Mouse (Mus musculus): Measurements from ENCODE around the gene Cyp20a1. TPM values are rescaled to one million over a fixed set of nuclear protein-coding genes. Genes with fewer than 3 reads are reported as not detected.

The Cyp20a1 gene
- 10 to 100 TPM in 1 of 2 experiments, 1 to 10 TPM in 1; 8.4 to 10.7 TPM for total RNA-seq (2021)

DNA sequence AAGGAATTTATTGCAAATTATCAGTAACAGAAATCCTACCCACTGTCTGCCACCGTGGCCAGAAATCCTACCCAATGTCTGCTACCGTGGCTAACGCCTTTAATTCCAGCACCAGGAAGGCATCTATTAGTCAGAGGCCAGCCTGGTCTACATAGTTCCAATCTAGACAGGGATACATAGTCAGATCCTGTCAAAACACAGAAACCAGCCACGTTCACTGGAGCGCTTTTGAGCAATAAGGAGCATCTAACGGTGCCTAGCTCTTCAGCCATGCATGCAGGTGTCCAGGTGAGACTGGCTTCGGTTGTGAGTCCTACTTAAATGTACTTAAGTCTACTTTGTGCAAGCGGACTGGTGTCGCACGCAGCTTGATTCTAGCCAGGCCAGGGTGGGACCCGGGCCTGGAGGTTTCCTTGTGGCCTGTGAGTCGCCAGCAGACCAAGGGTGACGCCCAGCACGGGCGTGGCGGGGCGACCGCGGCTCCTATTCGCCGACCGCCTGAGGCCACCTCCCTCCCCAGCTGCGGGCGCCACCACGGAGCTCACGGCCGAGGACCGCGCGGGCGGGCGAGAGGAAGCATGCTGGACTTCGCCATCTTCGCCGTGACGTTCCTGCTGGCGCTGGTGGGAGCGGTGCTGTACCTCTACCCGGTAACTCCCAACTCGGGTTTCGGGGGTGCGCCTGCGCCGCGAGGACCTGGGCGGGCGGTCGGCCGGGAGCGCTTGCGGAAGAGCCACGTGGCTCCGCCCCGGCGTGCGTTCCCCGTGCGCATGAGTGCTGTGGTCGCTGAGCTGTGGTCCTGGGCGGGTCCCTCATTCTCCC, at the start of gene Cyp20a1:
TSS of gene Cyp20a1 (plus strand) at position 516 of the 822 bp plus-strand sequence.
- intact Hi-C loops (cut with DNase I): loop anchor here (1.0 to 5.0 kb wide), 2 partner anchors 66 to 519 kb away; partner anchors contain the start of gene Abi2
- DNase-seq (ENCODE audit: low spot score in 2 of 2): peak; percentile 93 to 96

DNA sequence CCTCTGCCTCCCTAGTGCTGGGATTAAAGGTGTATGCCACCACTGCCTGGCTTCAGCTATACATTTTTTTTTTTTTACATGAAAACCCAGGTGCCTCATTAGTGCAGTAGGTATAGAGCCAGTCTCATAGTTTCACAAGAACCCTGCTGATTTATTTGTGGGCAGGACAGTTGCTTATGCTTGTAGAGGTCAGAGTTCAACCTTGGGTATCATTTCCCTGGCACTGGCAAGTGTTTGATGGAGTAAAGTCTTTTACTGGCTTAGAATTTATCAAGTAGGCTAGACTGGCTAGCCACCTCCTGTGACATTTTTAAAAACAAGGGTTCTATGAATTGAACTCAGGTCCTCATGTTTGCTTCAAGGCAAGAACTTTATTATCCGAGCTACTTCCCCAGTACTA, 49.2 kb upstream of the Cyp20a1 start:
- no peak for DNase-seq (ENCODE audit: low spot score in 2 of 2)
- intact Hi-C loops (cut with DNase I): no loop called here

DNA sequence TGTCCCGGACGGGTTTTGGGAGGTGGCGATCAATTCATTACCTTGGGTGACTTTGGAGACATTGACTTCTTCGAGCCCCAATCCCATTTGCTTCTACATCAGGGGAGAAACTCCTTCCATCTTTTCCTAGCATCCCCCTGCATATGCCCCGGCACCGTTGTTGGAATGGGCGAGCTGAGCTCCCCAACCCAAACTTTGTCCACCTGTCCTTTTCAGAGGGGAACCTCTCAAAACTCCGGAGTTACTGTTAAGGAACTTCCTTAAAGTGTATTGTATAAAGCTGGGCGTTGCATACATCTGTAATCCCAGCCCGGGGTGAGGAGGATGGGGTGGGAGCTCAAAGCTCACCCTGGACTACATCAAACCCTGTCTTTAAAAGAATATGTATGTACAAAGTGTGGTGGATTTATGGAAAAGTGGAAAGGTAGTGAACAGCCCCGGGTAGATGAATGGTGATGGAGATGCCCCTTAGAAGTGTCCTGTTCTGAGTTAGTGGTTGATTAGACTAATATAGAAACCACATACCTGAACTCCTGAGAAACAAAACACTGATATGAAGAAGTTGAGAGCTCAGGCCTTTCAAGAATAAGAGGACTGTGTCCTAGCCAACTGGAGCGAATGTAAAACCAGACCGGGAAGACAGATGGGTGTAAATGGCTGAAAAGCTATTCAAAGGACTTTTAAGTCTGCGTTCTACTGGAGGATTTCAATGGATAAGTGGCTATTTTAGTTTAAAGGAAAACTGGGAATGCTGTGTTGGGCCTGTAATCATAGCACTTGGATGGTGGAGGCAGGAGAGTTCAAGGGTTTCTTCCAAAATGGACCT, 720 bp downstream of the Cyp20a1 start:
- no peak for DNase-seq (ENCODE audit: low spot score in 2 of 2)
- intact Hi-C loops (cut with DNase I): loop anchor here (1.0 to 5.0 kb wide), 2 partner anchors 65 to 518 kb away; partner anchors contain the start of gene Abi2

DNA sequence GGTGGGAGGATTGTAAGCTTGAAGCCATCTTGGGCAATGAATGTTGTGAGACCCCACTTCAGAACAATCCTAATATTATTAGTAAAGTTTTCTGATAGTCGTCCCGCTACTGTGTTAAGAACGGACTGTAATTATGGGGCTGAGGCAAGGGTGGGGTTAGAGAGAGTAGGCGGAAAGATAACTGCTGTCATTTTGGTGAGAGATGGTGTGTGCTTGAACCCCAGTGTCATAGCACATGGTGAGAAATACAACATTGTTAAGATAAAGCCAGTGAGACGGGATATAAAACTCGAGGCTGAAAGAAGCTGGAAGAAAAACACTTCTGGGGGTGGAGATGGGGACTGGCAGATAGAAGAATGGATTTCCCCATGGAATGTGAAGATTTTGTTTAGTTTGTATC, 1.5 kb downstream of the Cyp20a1 start:
- intact Hi-C loops (cut with DNase I): loop anchor here (5.0 kb wide), 1 partner anchor 518 kb away; no protein-coding TSS in a partner anchor
- no peak for DNase-seq (ENCODE audit: low spot score in 2 of 2)

DNA sequence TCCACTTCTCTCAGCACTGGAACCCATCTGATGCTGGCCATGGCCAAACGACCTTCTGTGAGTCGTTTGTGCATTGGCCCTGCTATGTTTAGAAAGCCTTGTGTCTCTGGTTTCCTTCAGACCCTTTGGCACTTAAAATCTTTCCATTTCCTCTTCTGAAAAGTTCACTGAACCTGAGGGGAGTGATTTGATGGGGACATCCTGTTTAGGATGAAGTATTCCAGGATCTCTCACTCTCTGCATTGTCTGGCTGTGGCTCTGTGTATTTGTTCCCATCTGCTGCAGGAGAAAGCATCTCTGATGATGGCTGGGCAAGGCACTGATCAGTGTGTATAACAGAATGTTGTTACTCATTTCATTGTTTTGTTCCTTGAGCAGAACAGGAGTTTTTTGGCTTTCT, 2.6 kb downstream of the Cyp20a1 start:
- intact Hi-C loops (cut with DNase I): no loop called here

DNA sequence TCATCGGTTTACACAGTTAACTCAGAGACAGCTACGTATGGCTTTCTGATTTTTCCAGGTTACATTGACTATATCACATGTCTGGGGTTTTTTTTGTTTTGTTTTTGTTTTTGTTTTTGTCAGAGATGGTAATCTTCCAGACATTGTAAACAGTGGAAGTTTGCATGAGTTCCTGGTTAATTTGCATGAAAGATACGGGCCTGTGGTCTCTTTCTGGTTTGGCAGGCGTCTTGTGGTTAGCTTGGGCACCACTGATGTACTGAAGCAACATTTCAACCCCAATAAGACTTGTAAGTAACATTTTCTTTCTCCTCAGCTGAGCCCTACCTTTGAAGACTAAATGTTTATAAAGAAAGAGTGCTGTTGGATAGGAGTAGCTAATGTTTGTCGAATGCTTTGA, 9.7 kb downstream of the Cyp20a1 start:
- intact Hi-C loops (cut with DNase I): no loop called here
- no peak for DNase-seq (ENCODE audit: low spot score in 2 of 2)

More for the DNA sequence above, 2.6 kb downstream of the Cyp20a1 start:
- no peak for DNase-seq (ENCODE audit: low spot score in 2 of 2)

DNA sequence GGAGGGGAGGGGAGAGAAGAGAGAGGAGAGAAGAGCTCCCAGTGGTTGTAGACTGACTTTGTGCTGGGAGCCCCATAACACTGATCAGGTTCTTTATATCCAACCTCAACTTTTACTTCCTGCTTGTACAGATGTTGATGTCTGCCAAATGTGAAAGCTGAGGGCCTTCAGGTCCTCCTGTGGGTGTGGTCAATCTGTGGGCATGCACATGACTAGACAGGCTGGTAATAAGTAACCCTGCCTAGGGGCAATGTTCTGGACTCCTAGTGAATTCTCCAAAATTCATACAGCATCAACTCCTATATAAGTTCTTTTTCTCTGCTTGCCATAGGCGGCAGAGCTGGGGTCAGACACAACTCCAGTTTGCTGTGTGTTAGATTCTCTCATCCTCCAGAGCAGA, 18.5 kb downstream of the Cyp20a1 start:
- intact Hi-C loops (cut with DNase I): no loop called here
- DNase-seq (ENCODE audit: low spot score in 2 of 2): no peak

DNA sequence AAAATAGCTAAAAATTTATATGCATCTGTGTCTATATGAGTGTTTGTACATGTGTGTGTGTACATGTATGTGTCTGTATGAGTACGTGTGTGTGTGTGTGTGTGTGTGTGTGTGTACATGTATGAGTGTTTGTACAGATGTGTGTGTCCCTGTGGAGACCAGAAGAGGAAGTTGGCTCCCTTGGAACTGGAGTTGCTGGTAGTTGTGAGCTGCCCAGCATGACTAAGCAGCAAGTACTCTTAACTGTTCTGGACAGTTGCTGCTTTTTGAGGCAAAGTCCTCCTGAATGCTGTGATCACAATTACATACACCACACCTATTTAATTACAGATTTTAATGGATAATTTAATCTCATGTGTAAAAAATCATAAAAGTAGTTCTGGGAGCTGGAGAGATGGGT, 33.4 kb downstream of the Cyp20a1 start:
- intact Hi-C loops (cut with DNase I): no loop called here
- no peak for DNase-seq (ENCODE audit: low spot score in 2 of 2)

DNA sequence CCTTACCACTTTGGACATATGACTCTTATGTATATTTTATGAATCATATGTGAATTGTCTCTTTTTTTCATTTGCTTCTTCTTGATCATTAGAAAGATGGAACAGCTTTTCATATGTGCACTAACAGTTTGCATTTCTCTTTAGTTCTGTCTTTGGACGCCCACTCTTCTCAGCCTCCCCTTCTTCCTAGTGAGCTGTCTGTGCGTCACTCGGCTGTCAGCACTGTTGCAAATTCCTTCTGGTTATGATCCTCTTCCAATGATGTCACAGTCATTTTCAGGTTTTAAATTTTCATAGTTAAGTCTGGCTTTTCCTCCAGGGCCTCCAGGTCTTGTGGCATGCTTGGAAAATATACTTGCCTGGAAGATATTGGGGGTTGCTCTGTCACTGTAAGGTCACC, 38.8 kb downstream of the Cyp20a1 start:
- intact Hi-C loops (cut with DNase I): no loop called here
- no peak for DNase-seq (ENCODE audit: low spot score in 2 of 2)

DNA sequence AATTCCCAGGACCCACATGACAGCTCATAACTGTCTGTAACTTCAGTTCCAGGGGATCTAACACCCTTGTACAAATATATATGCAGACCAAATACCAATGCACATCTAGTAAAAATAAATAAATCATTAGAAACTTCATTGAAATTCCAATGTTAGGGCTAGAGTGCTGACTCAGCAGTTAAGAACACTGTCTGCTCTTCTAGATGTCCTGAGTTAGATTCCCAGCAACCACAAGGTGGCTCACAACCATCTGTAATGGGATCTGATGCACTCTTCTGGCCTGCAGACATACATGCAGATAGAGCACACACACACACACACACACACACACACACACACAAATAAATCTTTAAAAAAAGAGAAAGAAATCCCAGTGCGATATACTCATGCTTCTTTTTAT, 61.7 kb downstream of the Cyp20a1 start:
- intact Hi-C loops (cut with DNase I): loop anchor here (10.0 kb wide), 1 partner anchor 460 kb away; no protein-coding TSS in a partner anchor
- DNase-seq (ENCODE audit: low spot score in 2 of 2): no peak

DNA sequence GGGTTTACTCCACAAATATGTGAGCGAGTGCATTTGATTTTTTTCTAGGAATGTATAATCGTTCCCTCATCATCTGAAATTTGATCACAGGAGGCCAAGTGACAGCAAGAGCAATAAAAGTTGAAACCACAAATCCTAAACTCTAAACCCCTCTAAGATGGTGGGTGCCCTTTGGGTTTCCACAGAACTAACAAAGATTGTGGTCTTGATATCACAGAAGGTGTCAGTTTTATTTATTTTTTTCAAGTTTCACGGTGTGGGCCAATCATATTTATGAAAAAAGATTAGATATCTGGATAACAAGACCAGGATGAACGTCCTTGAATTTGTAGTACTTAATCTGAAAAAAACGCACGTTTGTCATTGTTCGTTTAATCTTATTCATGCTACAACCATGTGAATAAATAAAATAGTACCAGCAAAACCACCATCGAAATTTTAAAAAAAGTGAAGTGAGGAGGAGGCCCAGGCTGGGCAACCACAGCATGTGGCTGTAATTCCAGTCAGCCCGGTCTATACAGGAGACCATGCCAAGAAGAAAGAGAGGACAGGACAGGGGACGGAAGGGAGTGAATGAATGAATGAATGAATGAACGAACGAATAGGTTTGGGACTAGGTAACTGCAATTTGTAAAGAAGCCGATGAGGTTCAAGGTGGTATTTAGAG, 65.5 kb downstream of the Cyp20a1 start:
- intact Hi-C loops (cut with DNase I): loop anchor here (1.0 to 10.0 kb wide), 3 partner anchors 65 to 456 kb away; partner anchors contain the start of gene Cyp20a1
- DNase-seq (ENCODE audit: low spot score in 2 of 2): no peak

DNA sequence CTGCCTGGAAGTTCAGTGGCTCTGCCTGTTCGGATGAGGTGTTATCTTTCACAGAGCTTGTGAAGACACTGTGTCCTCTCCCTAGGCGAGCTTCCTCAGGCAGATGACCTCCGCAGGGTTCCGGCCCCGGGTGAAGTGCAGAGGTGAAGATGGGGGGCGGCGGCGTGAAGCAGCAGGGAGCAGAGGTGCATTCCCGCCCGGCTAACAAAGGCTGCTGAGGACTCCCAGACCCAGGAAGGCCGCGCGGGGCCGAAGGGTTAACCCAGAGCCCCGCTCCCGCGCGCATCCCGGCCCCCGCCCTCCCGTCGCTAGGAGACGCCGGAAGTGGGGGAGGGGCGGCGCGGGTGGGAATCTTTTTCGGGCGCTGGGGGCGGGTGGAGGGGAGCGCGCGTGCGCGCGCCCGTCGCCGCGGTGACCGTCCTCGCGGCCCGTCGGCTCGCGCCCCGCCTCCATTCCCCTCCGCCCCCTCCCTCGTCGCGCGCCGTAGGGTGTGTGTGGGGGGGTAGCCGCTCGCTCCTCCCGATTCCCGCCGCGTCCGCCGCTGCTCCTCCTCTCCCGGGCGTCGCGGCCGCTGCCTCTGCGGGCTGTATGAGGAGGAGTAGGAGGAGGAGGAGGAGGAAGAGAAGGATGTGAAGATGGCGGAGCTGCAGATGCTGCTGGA, 66.2 kb downstream of the Cyp20a1 start, which contains the start of gene Abi2:
TSS of gene Abi2 (plus strand) at position 452 of the 661 bp plus-strand sequence.
- DNase-seq (ENCODE audit: low spot score in 2 of 2): peak; percentile 91 to 93
- intact Hi-C loops (cut with DNase I): loop anchor here (1.0 to 10.0 kb wide), 3 partner anchors 66 to 456 kb away; partner anchors contain the start of gene Cyp20a1

DNA sequence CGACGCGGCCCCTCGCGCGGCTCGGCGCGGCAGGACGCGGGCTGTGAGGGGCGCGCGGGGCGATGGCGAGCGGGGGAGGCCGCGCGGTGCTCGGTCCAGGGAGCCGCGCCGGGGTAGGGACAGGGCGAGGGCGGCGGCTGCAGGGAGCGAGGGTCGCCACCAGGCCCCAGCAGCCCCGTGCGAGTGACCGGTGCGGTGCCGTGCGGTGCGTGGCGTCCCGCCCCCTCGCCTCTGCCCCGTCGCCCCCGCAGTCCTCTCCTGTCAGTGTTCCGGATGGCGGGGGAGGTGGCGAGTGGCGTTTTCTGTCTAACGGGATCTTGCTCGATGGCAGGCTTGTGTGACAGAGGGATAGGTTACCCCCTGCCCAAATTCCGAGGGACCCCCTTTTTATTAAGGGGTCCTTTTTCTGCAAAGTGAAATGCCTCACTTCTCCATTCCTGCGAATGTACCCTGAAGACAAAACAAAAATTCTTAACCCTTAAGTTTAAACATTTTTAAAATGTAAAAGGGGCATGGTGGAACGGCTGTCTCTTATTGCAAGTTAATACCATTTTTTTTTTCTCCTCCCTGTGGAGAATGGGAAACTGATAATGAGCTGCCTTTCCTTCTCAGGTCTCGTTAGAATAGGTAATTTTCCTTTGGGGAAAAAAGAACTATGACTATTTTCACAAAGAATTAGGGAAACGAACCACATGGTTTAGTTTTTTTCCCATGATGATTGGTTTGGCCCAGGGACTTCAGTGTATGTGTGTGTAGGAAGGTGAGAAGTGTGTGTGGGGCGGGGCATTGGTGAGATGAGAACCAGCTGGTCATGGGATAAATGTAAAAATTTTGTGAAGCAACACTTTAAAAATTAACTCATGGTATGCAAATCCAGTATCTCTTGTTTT, 67.0 kb downstream of the Cyp20a1 start:
- intact Hi-C loops (cut with DNase I): loop anchor here (1.0 to 10.0 kb wide), 3 partner anchors 67 to 455 kb away; partner anchors contain the start of gene Cyp20a1
- DNase-seq (ENCODE audit: low spot score in 2 of 2): peak; percentile 40 to 50

DNA sequence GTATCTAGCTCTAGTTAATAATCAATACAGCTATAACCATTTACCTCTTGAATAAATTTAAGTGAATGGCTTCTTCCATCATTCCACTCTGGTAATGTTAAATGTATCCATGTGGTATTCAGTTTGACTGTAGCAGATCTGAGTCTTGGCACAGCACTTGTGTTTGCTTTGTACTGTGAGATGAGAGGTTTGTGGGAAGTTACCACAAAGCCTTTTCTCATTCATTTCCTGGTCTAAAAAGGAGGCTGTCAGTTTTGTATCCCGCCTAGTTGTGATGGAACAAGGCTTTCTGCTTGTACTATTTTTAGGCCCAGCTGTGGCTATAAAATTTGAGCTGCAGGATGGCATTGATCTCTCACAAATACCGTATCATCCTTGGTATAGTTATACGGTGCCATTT, 73.6 kb downstream of the Cyp20a1 start:
- intact Hi-C loops (cut with DNase I): no loop called here
- DNase-seq (ENCODE audit: low spot score in 2 of 2): no peak

DNA sequence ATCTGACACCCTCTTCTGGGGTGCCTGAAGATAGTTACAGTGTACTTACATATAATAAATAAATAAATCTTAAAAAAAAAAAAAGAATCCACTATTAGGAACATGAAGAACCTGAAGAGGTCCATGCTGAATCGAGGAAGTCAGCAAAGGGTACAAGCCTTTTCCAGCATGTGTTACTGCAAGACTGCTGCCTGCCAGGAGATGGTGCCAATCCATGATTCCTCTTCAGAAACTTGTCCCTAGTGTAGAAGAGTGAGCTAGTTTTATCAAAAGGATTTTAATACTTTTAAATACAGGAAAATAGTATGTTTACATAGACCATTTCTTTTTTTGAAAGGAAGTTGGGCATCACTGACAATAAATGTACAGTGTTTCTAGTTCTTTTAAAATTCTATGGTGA, 80.8 kb downstream of the Cyp20a1 start:
- intact Hi-C loops (cut with DNase I): no loop called here
- DNase-seq (ENCODE audit: low spot score in 2 of 2): no peak

DNA sequence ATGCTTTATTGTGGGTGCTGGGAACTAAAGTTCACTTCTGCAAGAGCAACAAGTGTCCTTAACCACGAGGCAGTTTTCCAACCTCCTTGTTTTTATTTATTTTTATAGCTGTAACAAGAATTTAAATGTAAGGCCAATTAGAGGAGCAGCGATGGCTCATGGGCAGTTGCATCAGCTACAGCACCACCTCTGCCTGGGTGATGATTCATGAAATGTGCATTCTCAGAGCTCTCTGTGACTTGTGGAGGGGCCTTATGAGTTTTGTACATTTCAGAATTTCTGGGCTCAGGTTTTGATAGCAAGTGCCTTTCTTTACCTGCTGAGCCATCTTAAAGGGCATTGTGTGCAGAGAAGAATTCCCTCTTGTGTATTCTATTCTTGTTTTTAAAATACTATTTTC, 85.2 kb downstream of the Cyp20a1 start:
- intact Hi-C loops (cut with DNase I): no loop called here
- no peak for DNase-seq (ENCODE audit: low spot score in 2 of 2)

DNA sequence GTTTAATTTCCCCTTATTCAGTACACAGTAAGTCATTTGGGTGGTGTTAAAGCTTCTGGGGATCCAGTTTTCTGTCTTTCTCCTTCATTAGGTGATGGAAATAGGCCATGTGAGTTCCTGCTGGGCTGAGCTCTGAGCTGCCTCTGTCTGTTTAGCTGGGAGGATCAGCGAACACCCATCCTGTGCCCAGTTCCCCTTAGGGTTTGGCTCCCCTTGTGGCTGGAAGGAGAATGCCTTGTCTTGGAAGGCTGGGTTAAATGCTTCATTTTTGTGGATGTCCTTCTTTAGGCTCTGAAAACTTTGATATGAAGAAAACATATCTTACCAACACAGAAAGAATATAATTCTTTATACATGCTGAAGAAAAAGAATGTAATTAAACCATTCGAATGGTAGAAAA, 85.8 kb downstream of the Cyp20a1 start:
- intact Hi-C loops (cut with DNase I): no loop called here

DNA sequence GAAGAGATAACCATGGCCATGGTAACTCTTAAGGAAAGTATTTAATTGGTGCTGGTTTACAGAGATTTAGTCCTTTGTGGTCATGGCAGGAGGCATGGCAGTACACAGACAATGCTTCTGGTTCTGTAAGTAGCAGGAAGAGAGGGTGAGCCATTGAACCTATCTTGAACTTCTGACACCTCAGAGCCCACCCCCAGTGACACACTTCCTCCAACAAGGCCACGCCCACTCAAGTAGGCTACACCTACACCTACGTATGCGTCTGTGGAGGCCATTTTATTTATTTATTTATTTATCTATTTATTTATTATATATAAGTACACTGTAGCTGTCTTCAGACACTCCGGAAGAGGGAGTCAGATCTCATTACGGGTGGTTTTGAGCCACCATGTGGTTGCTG, 88.4 kb downstream of the Cyp20a1 start:
- intact Hi-C loops (cut with DNase I): no loop called here
- DNase-seq (ENCODE audit: low spot score in 2 of 2): no peak

More for the DNA sequence above, 85.8 kb downstream of the Cyp20a1 start:
- DNase-seq (ENCODE audit: low spot score in 2 of 2): no peak
